Mouse (Mus musculus): Measurements from ENCODE around the gene Cbx1. TPM values are rescaled to one million over a fixed set of nuclear protein-coding genes. Genes with fewer than 3 reads are reported as not detected.
A peak's percentile ranks its signal among the peaks of the same experiment; 100 is the strongest.

Gene Cbx1
- polyA plus RNA-seq, 1 experiment from 2014 or later: 189 TPM

DNA sequence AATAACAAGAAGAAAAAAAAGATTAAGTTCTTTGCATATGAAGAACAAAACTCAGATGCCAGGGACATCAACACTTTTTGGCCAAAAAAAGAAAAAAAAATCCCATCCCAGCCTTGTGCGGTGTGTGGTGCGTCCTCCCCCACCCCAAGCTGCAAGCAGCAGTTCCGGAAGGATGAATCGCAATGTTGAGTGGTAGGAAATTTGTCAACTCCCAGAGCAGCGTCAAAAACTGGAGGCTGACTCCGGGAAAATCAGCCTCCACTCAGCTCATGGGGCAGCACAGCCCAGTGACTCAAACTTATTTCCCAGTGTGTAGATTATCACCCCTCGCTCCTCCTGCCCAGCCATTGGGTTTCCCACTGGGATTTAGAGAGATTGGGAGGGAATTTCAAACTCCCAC, 26.9 kb upstream of the Cbx1 start:
- H3K27me3 ChIP-seq: peaks cover 2% of the 10 kb centered on the region; the same call in 1 of the 2 replicates
- peaks cover 15% of the 10 kb centered on the region for H3K4me1 ChIP-seq (replicated peaks)
- H3K9me3 ChIP-seq: no peaks in the 10 kb centered on the region
- no peaks in the 10 kb centered on the region for H3K36me3 ChIP-seq
- H3K9ac ChIP-seq (replicated peaks): no peak overlapping the region
- no peak overlapping the region for H3K4me3 ChIP-seq (replicated peaks)
- no peak overlapping the region for H3K4me2 ChIP-seq
- no peak for ATAC-seq (ENCODE audit: insufficient number of reproducible peaks, insufficient read depth, low FRiP score, low TSS enrichment, low read depth)
- 78% methylated on average over 7 of the region's 7 CpGs for WGBS
- H3K27ac ChIP-seq: no peak overlapping the region

DNA sequence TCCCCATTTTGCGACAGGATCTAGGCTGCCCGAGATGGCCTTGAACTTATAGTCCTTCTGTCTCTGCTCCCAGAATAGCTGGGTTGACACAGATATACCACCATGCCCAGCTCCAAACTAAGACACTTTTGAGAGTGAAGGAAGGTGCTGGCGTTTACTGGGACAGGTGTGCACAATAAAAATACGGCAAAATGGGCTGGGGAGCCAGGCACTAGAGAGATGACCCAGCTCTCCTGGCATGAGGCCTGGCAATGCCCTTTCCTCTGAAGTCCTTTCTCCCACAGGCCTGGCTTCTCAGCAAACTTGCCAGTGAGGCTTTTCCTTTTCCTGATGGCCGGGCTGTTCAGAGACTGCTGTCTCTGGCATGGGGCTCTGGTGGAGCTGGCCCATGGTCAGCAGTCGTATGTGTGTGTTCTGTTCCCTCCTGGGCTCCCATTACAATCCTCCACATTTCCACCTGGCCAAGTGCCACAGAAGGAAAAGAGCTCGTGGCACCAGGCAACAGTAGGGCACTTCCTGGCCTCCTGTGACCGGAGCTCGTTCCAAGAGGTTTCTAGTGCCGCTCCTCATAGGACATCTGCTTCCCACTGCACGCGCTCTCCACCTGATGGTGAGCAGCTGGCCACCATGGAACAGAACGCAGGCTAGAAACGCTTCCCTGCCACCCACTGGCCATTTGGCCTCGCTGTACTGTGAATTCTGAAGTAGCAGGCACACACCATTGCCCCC, 26.0 kb upstream of the Cbx1 start:
- 61% methylated on average over 15 of the region's 15 CpGs for WGBS
- Histone ChIP-seq H3K4me3 (replicated peaks) (no peak overlapping the region), H3K9me3 (no peaks in the 10 kb centered on the region), H3K27me3 (peaks cover 2% of the 10 kb centered on the region; the same call in 1 of the 2 replicates), H3K4me1 (replicated peaks) (peaks cover 24% of the 10 kb centered on the region), H3K9ac (replicated peaks) (no peak overlapping the region), H3K27ac (no peak overlapping the region), H3K36me3 (peaks cover 4% of the 10 kb centered on the region), H3K4me2 (no peak overlapping the region)
- no peak for ATAC-seq (ENCODE audit: insufficient number of reproducible peaks, insufficient read depth, low FRiP score, low TSS enrichment, low read depth)

DNA sequence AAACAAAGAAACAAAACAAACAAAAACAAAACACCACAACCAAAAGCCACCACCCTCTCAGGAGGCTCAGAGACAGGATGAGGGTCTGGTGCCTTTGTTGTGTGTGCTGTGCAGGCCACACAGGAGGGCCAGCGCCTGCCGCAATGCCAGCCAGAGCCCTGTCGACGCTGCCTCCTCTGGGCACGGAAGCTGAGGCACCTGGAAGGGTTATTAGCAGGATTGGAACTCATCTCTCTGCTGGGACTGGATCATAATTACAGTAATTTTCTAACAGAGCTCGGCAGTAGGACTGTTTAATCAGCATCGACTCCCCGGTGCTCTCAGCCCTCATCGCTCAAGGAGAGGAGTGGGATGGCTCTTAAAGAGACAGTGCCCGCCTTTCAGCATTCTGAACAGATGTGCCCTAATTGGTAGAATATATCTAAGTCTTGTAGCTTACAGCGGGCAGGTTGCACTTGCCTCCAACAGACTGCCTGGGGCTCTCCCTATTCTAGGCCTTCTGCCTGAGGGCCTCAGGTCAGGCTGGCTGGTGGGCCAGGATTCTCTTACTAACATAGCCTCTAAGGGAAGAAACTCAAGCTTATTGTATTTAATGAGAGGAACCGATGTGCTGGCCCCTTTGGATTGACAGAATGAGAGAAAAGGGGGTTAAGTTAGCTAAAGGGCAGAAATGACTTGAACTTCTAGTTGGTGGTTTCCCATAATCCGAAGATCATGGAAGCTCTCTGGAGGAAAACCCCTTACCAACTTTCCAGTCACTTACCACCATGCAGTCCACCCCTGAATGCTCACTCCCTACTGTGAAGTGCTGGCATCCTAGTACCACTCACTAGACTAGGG, 24.2 kb upstream of the Cbx1 start:
- H3K9me3 ChIP-seq: no peaks in the 10 kb centered on the region
- H3K36me3 ChIP-seq: peaks cover 22% of the 10 kb centered on the region
- no peak overlapping the region for H3K27ac ChIP-seq
- H3K9ac ChIP-seq (replicated peaks): no peak overlapping the region
- H3K27me3 ChIP-seq: 0 out of 2 replicates have a peak, but pooled peaks cover 2% of the 10 kb centered on the region
- no peak overlapping the region for H3K4me3 ChIP-seq (replicated peaks)
- H3K4me1 ChIP-seq (replicated peaks): peaks cover 24% of the 10 kb centered on the region
- H3K4me2 ChIP-seq: no peak overlapping the region
- no peak for ATAC-seq (ENCODE audit: insufficient number of reproducible peaks, insufficient read depth, low FRiP score, low TSS enrichment, low read depth)
- 42% methylated on average over 13 of the region's 13 CpGs for WGBS

GRCm38 (mm10) chr11:96765645-96766044, 23.3 kb upstream of the Cbx1 start:
- H3K4me2 ChIP-seq: no peak overlapping the region
- no peak overlapping the region for H3K4me3 ChIP-seq (replicated peaks)
- 73% methylated on average over 7 of the region's 7 CpGs for WGBS
- H3K9ac ChIP-seq (replicated peaks): no peak overlapping the region
- H3K27me3 ChIP-seq: 0 out of 2 replicates have a peak, but pooled peaks cover 2% of the 10 kb centered on the region
- ATAC-seq (ENCODE audit: insufficient number of reproducible peaks, insufficient read depth, low FRiP score, low TSS enrichment, low read depth): no peak
- peaks cover 24% of the 10 kb centered on the region for H3K4me1 ChIP-seq (replicated peaks)
- H3K27ac ChIP-seq: no peak overlapping the region
- peaks cover 31% of the 10 kb centered on the region for H3K36me3 ChIP-seq
- H3K9me3 ChIP-seq: no peaks in the 10 kb centered on the region

DNA sequence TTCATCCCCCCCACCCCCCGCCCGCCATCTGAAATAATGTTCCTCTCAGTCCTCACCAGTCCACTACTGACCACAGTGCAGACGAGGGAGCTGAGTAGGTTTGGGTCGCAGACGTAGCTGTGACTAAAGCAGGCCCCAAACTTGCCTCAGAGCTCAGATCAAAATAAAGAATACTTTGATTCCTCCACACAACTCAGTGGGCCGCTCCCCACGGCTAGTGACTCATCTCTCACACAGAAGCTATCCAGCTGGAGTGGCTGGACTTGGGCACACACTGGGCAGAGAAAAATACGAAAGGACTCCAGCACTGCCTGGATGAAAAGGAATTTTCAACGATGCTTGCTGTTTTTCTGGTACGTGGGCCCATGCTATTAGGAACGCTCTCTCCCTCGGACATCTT, 22.4 kb upstream of the Cbx1 start:
- no peak overlapping the region for H3K27ac ChIP-seq
- peaks cover 40% of the 10 kb centered on the region for H3K36me3 ChIP-seq
- no peak for ATAC-seq (ENCODE audit: insufficient number of reproducible peaks, insufficient read depth, low FRiP score, low TSS enrichment, low read depth)
- no peaks in the 10 kb centered on the region for H3K9me3 ChIP-seq
- 85% methylated on average over 12 of the region's 12 CpGs for WGBS
- H3K4me2 ChIP-seq: no peak overlapping the region
- no peak overlapping the region for H3K9ac ChIP-seq (replicated peaks)
- peaks cover 24% of the 10 kb centered on the region for H3K4me1 ChIP-seq (replicated peaks)
- H3K27me3 ChIP-seq: 0 out of 2 replicates have a peak, but pooled peaks cover 2% of the 10 kb centered on the region
- H3K4me3 ChIP-seq (replicated peaks): no peak overlapping the region

DNA sequence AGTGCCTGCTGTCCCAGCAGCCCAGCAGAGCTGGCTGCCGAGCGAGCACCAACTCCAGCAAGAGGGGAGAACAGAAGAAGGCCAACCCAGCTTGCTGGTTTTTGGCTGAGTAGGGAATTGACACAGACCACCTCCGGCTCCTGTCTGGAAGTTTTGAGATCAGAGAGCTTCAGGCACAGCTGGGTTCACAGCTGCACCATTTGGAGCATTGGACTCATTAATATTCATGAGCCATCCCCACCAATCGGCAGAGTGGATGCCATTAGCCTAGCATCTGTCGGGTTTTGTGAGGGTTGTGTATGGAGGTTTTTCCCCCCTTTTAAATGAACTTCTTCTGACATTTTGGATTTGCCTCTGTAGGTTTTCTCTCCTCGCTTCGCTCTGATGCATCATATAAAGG, 21.8 kb upstream of the Cbx1 start:
- Histone ChIP-seq H3K4me1 (replicated peaks) (peaks cover 24% of the 10 kb centered on the region), H3K4me3 (replicated peaks) (no peak overlapping the region), H3K4me2 (no peak overlapping the region), H3K9me3 (no peaks in the 10 kb centered on the region), H3K36me3 (peaks cover 45% of the 10 kb centered on the region), H3K9ac (replicated peaks) (no peak overlapping the region), H3K27me3 (0 out of 2 replicates have a peak, but pooled peaks cover under 1% of the 10 kb centered on the region), H3K27ac (peak overlapping the region; percentile 50; the same call in 1 of the 2 replicates)
- WGBS: 31% methylated on average over 7 of the region's 7 CpGs
- no peak for ATAC-seq (ENCODE audit: insufficient number of reproducible peaks, insufficient read depth, low FRiP score, low TSS enrichment, low read depth)

GRCm38 (mm10) chr11:96768240-96768639, 20.7 kb upstream of the Cbx1 start:
- H3K9me3 ChIP-seq: no peaks in the 10 kb centered on the region
- H3K9ac ChIP-seq (replicated peaks): 0 out of 2 replicates have a peak overlapping the region, but pooled peaks have one; percentile 19
- 57% methylated on average over 9 of the region's 9 CpGs for WGBS
- ATAC-seq (ENCODE audit: insufficient number of reproducible peaks, insufficient read depth, low FRiP score, low TSS enrichment, low read depth): no peak
- H3K4me2 ChIP-seq: no peak overlapping the region
- H3K4me1 ChIP-seq (replicated peaks): peaks cover 18% of the 10 kb centered on the region
- no peak overlapping the region for H3K4me3 ChIP-seq (replicated peaks)
- peak overlapping the region; percentile 53; the same call in 1 of the 2 replicates for H3K27ac ChIP-seq
- H3K27me3 ChIP-seq: no peaks in the 10 kb centered on the region
- H3K36me3 ChIP-seq: peaks cover 57% of the 10 kb centered on the region

DNA sequence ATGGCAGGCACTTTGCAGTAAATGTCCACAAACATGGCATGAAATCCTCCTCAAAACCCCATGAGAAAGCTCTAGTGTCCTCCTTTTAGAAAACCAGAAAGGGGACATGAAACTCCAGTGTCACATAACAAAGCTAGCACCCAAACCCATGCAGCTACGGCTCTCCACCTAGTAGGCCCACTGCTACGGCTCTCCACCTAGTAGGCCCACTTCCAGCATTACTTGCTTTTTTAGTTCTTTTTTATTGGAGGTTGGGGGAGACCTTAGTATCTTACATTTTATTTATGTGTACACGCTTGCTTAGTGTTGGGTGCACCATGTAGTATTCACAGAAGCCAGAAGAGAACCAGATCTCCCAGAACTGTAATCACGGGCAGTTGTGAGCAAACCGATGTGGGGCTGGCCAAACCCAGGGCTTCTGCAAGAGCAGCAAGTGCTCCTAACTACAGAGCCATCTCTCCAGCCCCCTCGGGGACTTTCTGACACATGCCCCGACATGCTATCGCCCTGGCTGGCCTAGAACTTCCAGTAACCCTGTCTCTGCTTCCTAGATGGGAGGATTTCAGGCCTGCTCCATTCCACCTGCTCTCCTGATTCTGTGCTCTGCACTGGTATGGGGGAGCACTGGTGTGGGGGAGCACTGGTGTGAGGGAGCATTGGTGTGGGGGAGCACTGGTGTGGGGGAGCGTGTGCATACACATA, 17.5 kb upstream of the Cbx1 start:
- peaks cover 61% of the 10 kb centered on the region for H3K36me3 ChIP-seq
- H3K9ac ChIP-seq (replicated peaks): no peak overlapping the region
- ATAC-seq (ENCODE audit: insufficient number of reproducible peaks, insufficient read depth, low FRiP score, low TSS enrichment, low read depth): no peak
- H3K27me3 ChIP-seq: no peaks in the 10 kb centered on the region
- H3K27ac ChIP-seq: no peak overlapping the region
- WGBS: 90% methylated on average over 9 of the region's 9 CpGs
- no peak overlapping the region for H3K4me3 ChIP-seq (replicated peaks)
- H3K4me2 ChIP-seq: no peak overlapping the region
- H3K4me1 ChIP-seq (replicated peaks): peaks cover 30% of the 10 kb centered on the region
- H3K9me3 ChIP-seq: no peaks in the 10 kb centered on the region

- 91% methylated on average over 9 of the region's 9 CpGs for WGBS
- ATAC-seq (ENCODE audit: insufficient number of reproducible peaks, insufficient read depth, low FRiP score, low TSS enrichment, low read depth): no peak
- H3K36me3 ChIP-seq: peaks cover 61% of the 10 kb centered on the region
- no peak overlapping the region for H3K4me3 ChIP-seq (replicated peaks)
- H3K4me1 ChIP-seq (replicated peaks): peaks cover 29% of the 10 kb centered on the region
- H3K27ac ChIP-seq: no peak overlapping the region
- no peak overlapping the region for H3K4me2 ChIP-seq
- no peak overlapping the region for H3K9ac ChIP-seq (replicated peaks)
- H3K27me3 ChIP-seq: no peaks in the 10 kb centered on the region
- no peaks in the 10 kb centered on the region for H3K9me3 ChIP-seq
Observed at GRCm38 (mm10) chr11:96772413-96772812, 16.5 kb upstream of the Cbx1 start.

- H3K27ac ChIP-seq: no peak overlapping the region
- H3K4me3 ChIP-seq (replicated peaks): no peak overlapping the region
- H3K4me1 ChIP-seq (replicated peaks): peaks cover 25% of the 10 kb centered on the region
- WGBS: 82% methylated on average over 3 of the region's 3 CpGs
- no peak for ATAC-seq (ENCODE audit: insufficient number of reproducible peaks, insufficient read depth, low FRiP score, low TSS enrichment, low read depth)
- H3K4me2 ChIP-seq: no peak overlapping the region
- no peak overlapping the region for H3K9ac ChIP-seq (replicated peaks)
- no peaks in the 10 kb centered on the region for H3K9me3 ChIP-seq
- peaks cover 41% of the 10 kb centered on the region for H3K36me3 ChIP-seq
- H3K27me3 ChIP-seq: no peaks in the 10 kb centered on the region
Observed at GRCm38 (mm10) chr11:96774536-96774935, 14.4 kb upstream of the Cbx1 start.

GRCm38 (mm10) chr11:96775063-96775462, 13.9 kb upstream of the Cbx1 start:
- Histone ChIP-seq H3K4me2 (no peak overlapping the region), H3K27me3 (no peaks in the 10 kb centered on the region), H3K9ac (replicated peaks) (no peak overlapping the region), H3K27ac (no peak overlapping the region), H3K4me1 (replicated peaks) (peaks cover 25% of the 10 kb centered on the region), H3K4me3 (replicated peaks) (no peak overlapping the region), H3K9me3 (no peaks in the 10 kb centered on the region), H3K36me3 (peaks cover 36% of the 10 kb centered on the region)
- 68% methylated on average over 8 of the region's 8 CpGs for WGBS
- ATAC-seq (ENCODE audit: insufficient number of reproducible peaks, insufficient read depth, low FRiP score, low TSS enrichment, low read depth): no peak
